In genomic region chr1:23826887-23827758, GRCm38 (mm10) we compare ENCODE assay signal across 8 mouse cellular contexts.
DNase-seq lines count a peak whose midpoint lies in the region; ATAC-seq lines count a peak whose summit lies in the region.

No protein-coding gene starts in this region.

- H3K9me3 ChIP-seq in heart, embryonic 10.5 days = no peaks in the 10 kb centered on the region

- H3K4me1 ChIP-seq in heart, embryonic 10.5 days = no peaks in the 10 kb centered on the region

- no peaks in the 10 kb centered on the region for H3K36me3 ChIP-seq in heart, embryonic 10.5 days

- H3K27ac ChIP-seq in heart, embryonic 10.5 days = no peak overlapping the region

- intact Hi-C loops in heart, postnatal 14 days (cut with DNase I) = loop anchor here (1.0 to 2.0 kb wide), 3 partner anchors 207 to 422 kb away; no protein-coding TSS in a partner anchor

- no peak overlapping the region for H3K4me3 ChIP-seq in heart, embryonic 10.5 days

- 37% methylated on average over 13 of the region's 13 CpGs for WGBS in heart, embryonic 10.5 days

- ATAC-seq in megakaryocyte, adult 5-6 weeks (ENCODE audit: poor library complexity, severe bottlenecking) = peak; percentile 72

- peak; percentile 19 for DNase-seq in heart, adult 8-10 months (ENCODE audit: low spot score)
- DNase-seq in heart, embryonic 10.5 days (ENCODE audit: low spot score) = no peak
- peak; percentile 52 for DNase-seq in WW6 (ENCODE audit: low read depth, low spot score)
- peak; percentile 66 to 81 for DNase-seq in cerebellum, postnatal 36 days
- peak; percentile 41 to 63 for DNase-seq in heart, postnatal 14 days
- DNase-seq in kidney, postnatal 14 days = peak; percentile 60
- peak; percentile 19 for DNase-seq in spleen, adult 12 weeks (ENCODE audit: low spot score)

- H3K27me3 ChIP-seq in heart, embryonic 10.5 days (ENCODE audit: insufficient read depth, poor library complexity, severe bottlenecking) = no peaks in the 10 kb centered on the region
